Mouse (Mus musculus) small intestine, adult 2 months (tissue): ENCODE data around the gene Olfr1357.

Experiments used
- CTCF ChIP-seq: fragments of 200-500 bp; IDR thresholded peaks from 2 replicates; pipeline ENCODE4 v1.5.1; 2012; ENCODE audit warnings: low read depth, mild to moderate bottlenecking, control low read depth, inconsistent platforms, low read length, moderate library complexity, mixed read lengths; ENCODE audit not compliant: insufficient replicate concordance, insufficient read length; ENCODE audit errors: extremely low read depth
- POLR2A ChIP-seq: fragments of 200-500 bp; IDR thresholded peaks from 2 replicates; pipeline ENCODE4 v1.6.1; 2012; ENCODE audit warnings: low read depth, mild to moderate bottlenecking, control low read depth, inconsistent platforms, low read length, moderate library complexity

DNA sequence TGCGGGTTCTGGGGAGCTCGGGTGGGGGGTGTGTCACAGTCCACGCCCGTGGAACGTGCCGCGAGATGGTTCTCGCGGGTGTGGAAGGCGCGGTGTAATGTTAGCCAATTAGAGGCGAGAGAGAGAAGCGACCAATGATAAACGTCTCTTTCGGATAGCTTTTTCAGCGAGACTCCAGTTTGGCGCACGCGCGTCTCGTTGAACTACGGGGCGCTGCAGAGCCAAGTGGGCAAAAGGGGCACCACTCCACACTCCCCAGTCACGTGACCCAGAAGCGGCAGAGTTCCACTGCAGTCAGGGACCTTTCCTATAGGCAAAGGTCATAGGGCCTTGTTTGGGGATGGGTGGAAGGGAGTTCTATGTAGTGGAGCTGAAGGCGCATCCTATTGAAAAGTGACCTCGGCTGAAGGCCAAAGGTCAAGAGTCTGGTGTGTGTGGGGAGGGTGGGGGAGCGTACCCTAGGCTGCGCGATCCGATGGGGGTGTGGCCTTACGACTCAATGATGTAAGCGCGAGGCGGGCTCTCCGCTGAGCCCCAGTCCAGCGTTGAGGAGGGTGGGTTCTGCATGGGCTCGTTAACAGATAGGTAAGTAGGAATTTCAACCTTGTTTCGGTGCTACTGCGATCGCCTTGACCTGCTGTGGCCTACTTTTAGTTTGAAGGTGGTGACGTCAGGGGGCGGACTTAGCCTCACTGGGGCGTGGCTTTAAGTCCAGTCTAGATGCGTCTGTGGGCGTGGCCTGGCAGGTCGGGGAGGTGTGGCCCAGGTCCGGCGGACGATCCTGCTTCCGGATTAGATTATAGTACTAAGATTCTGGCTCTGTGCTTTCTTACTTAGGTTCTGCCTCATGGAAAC, 43.4 kb downstream of the Olfr1357 start, which contains the start of gene Ilvbl:
- no peak for TF ChIP-seq CTCF
- peak; percentile 31; the same call in 1 of the 2 replicates for TF ChIP-seq POLR2A
